Mouse (Mus musculus) retina, adult 2 months (tissue): ENCODE results near the gene Ephx4.
"Not testable (repeated sequence)": the region's sequence is repeated elsewhere in the genome, so short reads cannot be mapped to it uniquely, and the experiment has no call there.

Experiments used
- DNase-seq: peaks from one replicate; pipeline ENCODE4 v3.0.0-alpha.2; 2012; ENCODE audit warnings: low read depth, low spot score

Gene Ephx4

DNA sequence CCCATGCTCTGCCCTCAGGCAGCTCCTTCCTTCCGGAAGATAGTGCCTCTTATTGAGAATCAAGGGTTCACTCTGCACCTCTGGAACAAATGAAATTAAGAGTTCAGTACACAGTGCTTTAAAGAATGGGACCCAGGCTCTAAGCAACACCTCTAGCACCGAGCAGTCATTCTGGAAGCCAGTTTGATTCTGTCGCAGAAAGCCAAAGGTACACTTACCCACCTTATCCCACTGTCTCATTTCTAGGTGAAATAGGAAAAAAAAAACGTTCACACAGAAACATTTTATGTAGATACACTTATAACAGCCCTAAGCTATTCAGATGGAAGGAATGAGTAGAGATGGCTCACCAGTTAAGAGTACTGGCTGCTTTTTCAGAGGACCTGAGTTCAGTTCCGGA lies at the start of gene Ephx4:
Ephx4 (plus strand) TSS at position 301 of the 400 bp plus-strand sequence.
- DNase-seq = no peak

DNA sequence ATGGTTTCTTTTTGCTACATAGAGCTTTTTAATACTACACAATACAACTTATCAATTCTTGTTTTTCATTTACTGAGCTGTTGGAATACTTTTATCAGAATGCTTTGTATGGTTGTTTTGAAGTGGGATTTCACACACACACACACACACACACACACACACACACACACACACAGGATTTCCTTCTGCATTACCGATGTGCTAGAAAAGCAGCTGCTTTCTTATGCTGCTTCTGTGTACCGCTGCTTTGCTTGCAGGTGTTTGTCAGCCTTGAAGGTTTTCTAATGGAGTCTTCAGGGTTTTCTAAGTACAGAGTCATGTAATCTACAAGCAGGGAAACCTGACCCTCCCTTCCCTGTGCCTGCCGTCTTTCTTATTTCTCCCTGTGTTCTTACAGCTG lies 48.6 kb upstream of the Ephx4 start:
- no peak for DNase-seq

- DNase-seq = no peak
Observed at GRCm38 (mm10) chr5:107355801-107356200, 46.7 kb upstream of the Ephx4 start.

DNA sequence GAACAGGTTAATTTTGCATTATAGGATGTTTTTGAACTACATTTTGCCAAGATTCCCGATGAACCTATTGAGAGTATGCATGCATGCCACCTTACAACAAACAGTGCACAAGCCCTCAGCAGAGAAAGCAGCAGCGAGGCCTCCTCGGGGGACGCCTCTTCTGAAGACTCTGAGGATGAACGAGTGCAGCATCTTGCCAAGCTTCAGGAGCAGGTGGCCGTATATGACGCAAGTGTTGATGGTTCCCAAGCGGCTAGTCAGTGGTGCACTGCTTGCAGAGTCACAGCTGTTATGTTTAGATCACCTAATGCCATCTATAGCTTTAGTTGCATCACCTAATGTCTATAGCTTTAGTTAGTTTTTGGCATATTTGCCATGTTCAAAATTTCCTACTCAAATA lies 44.8 kb upstream of the Ephx4 start:
- DNase-seq = no peak

DNA sequence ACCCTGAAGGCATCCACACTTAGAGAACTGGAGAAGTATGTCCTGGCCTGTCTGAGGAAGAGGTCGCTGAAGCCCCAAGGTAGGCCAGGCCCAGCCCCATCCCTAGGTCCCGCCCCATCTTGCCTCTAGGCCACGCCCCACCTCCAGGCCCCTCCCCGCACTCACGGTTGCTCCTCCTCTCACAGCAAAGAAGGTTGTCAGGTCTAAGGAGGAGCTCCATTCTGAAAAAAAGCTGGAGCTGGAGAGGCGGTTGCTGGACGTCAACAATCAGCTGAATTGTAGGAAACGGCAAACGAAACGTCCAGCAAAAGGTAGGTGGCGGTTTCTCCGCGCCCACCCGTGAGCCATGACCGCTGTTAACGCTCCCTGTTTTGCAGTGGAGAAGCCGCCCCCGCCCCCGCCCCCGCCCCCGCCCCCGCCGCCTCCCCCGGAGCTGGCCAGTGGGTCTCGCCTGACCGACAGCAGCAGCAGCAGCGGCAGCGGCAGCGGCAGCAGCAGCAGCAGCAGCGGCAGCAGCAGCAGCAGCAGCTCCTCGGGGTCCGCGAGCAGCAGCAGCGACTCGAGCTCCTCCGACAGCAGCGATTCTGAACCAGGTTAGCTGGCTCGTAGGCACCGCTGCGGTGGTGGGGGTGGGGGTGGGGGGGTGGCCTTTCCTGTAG lies 43.0 kb upstream of the Ephx4 start:
- peak; percentile 67 for DNase-seq

GRCm38 (mm10) chr5:107360054-107360730 lies 42.3 kb upstream of the Ephx4 start:
- DNase-seq = no peak

DNA sequence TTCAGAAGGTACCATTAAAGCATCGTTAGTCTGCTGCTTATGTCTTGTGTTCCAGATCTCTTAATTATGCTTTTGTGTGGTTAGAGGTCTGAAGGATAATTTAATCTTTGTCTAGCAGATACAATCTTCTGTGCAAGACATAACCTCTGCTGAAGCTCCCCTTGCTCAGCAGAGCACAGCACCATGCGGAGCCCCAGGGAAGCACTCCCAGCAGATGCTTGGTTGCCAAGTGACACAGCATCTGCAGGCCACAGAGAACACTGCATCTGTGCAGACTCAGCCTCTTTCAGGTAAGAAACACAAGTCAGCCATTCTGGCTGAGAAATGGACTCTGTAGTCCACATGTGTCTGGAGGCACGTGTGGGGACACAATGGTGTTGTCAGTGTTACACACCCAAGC lies 32.5 kb upstream of the Ephx4 start:
- no peak for DNase-seq

DNA sequence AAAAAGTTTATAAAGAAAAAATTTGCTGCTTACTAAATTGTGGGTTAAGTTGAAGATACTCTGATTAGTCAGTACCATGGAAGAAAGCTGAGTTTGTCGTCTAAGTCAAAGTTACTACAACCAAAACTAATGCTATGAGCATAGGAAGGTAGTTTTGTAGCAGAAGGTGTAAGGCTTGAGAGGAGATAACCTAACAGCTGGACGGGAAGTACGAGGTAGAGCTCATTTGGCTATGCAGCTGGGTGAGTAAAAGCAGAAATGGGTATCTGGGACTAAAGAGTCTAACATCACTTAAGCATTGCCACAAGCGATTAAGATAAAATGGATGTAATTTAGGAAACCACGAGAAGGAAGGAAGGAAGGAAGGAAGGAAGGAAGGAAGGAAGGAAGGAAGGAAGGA lies 31.2 kb upstream of the Ephx4 start:
- no peak for DNase-seq

DNA sequence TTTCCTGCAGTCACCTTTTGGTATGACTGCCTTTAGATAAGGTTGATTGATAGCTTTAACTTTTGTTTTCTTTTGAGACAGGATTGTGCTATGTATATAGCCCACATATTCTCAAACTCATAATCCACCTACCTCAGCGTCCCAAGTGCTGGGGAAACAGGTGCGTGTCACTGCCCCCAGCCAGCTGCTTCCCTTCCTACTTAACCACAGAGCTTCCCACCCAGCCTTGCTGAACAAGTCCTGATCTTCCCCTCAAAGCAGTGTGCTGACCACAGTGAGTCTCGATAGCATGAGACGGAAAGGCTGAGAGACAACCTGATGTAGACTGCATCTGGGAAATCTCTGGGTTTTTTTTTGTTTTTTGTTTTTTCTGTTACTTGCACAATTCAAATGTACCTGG lies 29.3 kb upstream of the Ephx4 start:
- DNase-seq = no peak

GRCm38 (mm10) chr5:107386448-107386847 lies 16.1 kb upstream of the Ephx4 start:
- not testable (repeated sequence) for DNase-seq

- DNase-seq = no peak
Observed at GRCm38 (mm10) chr5:107387788-107388187, 14.7 kb upstream of the Ephx4 start.

GRCm38 (mm10) chr5:107389373-107389772 lies 13.2 kb upstream of the Ephx4 start:
- DNase-seq = no peak

GRCm38 (mm10) chr5:107394437-107394836 lies 8.1 kb upstream of the Ephx4 start:
- DNase-seq = no peak

DNA sequence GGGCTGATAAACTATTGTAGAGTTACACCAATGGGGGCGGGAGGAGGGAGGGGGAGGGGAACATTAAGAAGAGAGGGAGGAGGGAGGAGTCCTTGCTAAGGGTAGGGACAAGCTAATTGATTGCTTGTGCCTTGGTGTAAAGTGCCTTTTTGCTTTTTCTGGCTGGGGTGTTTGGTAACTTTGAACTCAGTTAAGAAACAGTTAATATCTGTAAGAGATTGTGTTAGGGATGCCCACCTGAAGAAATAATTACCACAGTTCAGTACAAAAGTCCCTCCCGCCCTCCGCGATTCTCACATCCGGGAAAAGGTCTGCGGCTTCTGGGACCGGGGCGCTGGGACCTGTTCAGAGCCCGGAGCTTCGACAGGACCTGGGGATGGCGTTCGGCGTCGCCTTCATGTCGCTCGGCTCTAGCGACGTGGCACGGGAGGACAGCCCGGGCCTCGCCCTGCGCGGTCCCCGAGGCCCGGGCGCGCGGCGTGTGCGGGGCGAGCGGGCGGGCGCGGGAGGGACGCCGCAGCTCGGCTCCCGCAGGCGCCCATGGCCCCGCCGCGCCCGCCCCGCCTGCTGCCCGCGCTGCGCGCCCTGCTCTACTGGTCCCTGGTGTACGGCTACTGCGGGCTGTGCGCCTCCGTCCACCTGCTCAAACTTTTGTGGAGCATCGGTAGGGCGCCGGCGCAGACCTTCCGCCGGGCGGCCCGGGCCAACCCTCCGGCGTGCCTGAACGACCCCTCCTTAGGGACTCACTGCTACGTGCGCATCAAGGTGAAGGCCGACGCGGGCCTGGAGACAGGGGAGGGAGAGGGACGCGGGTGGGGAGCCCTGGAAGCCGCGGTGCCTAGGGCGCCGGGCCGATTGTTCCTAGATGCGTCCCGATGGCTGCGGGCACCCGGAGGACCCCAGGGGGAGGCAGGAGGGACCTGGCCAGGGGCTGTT lies 743 bp downstream of the Ephx4 start:
- DNase-seq = no peak

DNA sequence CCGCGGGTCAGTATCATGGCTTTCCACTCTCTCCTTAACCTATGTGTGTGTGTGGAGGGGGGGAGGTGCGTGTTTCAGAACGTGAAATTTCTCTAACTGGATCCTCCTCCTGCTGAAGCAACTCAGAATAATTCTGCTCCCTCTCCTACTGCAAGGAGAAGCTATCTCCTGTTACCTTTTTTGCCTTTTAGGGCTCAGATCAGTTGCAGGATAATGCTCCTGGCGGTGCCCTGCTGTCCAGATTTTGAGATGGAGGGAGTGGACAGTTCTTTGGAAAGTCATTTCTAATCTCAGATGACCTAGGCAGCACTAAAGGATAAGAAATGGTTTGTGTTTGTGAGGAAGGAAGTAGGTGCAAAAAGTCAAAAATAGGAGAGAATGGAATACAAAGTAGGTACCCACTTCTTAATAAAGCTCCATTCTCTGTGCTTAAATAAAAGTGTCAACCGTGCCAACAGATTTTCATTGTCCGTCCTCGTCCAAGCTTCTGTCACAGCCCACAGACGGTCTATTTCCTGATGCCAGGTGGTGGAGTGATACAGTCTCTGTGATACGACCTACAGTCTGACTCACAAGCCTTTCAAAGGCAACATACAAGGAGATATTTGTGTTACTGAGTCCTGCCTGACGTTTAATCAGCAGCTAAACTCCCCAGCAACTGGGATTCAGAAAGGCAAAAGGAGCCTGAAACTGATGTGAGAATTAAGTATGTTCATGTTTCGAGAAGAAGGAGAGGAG lies 1.6 kb downstream of the Ephx4 start:
- no peak for DNase-seq

DNA sequence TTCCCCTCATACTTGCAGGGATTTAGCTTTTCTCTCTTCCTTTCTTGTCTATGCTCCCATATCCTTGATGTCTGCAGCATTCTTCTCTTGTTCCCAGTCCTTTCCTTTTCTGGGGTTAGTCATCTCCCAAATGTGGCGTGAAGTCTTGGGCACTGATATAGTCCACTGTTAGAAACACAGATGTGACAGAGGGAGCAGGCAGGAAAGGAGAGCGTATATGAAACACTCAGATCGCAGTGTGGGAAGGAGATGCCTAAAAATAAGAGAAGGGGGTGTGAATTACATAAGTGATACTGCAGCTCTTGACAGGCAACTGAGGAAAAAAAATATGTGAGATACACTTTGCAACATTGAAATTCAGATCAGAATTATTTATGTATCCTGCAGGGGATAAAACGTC lies 2.8 kb downstream of the Ephx4 start:
- DNase-seq = no peak

DNA sequence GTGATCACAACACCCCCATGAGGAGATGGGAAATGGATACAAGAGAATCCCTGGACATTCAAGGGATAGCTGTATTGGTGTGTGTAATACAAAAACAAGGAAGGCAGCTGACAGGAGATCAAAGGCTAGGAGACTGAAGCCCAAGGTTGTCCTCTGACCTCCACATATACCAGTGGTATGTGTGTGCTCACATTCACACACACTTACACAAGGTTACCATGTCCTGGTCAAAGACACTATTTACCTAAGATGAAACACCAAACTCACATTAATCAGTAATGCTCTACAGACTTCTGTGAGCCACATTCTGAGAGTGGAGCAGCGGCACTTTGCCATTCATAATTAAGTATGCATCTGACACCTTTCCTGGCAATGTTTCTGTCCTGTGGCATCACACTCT lies 7.8 kb downstream of the Ephx4 start:
- DNase-seq = no peak

GRCm38 (mm10) chr5:107411326-107411725 lies 8.8 kb downstream of the Ephx4 start:
- DNase-seq = no peak

DNA sequence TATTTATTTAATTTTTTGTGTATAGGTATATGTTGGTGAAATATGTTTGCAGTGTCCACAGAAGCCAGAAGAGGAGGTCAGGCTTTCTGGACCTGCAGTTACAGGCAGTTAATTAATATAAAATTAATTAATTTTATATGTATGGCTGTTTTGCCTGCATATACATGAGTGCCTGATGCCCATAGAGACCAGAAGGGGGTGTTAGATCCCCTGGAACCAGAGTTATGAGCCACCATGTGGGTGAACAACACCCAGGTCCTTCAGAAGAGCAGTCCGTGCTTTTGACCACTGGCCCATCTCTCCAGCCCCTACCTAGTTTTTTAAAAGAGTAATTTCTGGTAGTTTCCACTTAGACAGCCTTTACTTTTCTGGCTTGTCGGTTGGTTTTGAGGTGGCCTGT lies 9.7 kb downstream of the Ephx4 start:
- DNase-seq = no peak

- DNase-seq = no peak
Observed at GRCm38 (mm10) chr5:107415098-107415497, 12.6 kb downstream of the Ephx4 start.

DNA sequence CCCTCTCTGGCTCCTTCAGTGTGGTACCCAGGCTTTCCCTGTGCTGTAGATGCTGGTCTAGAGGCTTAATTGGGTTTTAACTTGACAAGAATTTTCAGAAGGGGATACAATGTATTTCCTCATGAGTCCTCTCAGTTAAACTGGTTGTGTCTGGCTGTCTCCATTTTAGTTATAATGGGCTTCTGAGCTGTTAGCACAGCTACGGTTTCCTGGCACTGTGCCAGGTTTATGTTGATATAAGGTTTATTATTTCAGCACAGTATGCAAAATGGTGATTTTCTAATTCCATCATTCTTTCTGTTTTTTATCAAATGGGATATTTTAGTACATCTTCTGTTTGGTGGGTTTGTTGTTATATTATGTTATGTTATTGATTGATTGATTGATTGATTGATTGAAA lies 19.1 kb downstream of the Ephx4 start:
- DNase-seq = no peak

- no peak for DNase-seq
Observed at GRCm38 (mm10) chr5:107431249-107431648, 28.7 kb downstream of the Ephx4 start, which contains the start of gene Lpcat2b. Gene Lpcat2b, plus strand, starts transcription at chr5:107431549.
